Mouse (Mus musculus) olfactory bulb, adult 2 months (tissue): Measurements from ENCODE around the gene Nf1. TPM values are rescaled to one million over a fixed set of nuclear protein-coding genes. Genes with fewer than 3 reads are reported as not detected.

Source experiments
- H3K27ac ChIP-seq: fragments of 200-500 bp; 2 replicates; pipeline ENCODE4 v1.5.1; 2012; ENCODE audit warnings: low read depth, low read length; ENCODE audit not compliant: insufficient read depth
- H3K4me1 ChIP-seq: fragments of 200-500 bp; 2 replicates; pipeline ENCODE4 v1.6.1; 2012; ENCODE audit warnings: low read length; ENCODE audit not compliant: control insufficient read depth, insufficient read depth
- H3K4me3 ChIP-seq: fragments of 200-500 bp; 2 replicates; pipeline ENCODE4 v1.5.1; 2012; ENCODE audit warnings: mild to moderate bottlenecking, low read depth, low read length, moderate library complexity; ENCODE audit not compliant: insufficient read depth
- CTCF ChIP-seq: fragments of 200-500 bp; IDR thresholded peaks from 2 replicates; pipeline ENCODE4 v1.5.1; 2012; ENCODE audit warnings: low read depth, mild to moderate bottlenecking, low read length, moderate library complexity; ENCODE audit not compliant: insufficient read depth
- POLR2A ChIP-seq: fragments of 200-500 bp; IDR thresholded peaks from 2 replicates; pipeline ENCODE4 v1.6.1; 2012; ENCODE audit warnings: mild to moderate bottlenecking, low read depth, low read length, moderate library complexity; ENCODE audit not compliant: insufficient read depth
- WGBS: fragments of 180-500 bp; shearing (Covaris S2); methylation state at CpG from one replicate; pipeline ENCODE4 v1.1.7; 2018; 5-methylcytosine and 5-hydroxymethylcytosine counted together
- polyA plus RNA-seq: library from polyadenylated mRNA; stranded (reverse); fragments of >200 nt; gene quantifications from 2 replicates; pipeline ENCODE4 v1.2.4, GENCODE M21; 2012; ENCODE audit warnings: low replicate concordance; ENCODE audit not compliant: missing spikeins, insufficient read depth, insufficient read length

Nf1 gene
- polyA plus RNA-seq, 1 experiment = 163 TPM

- 69% methylated on average over 3 of the region's 3 CpGs for WGBS
- Histone ChIP-seq H3K27ac (no peak overlapping the region), H3K4me1 (peaks cover 14% of the 10 kb centered on the region), H3K4me3 (no peak overlapping the region)
- TF ChIP-seq POLR2A (no peak), CTCF (no peak)
These were observed 289.2 kb downstream of the Nf1 start for GRCm38 (mm10) chr11:79628716-79629115.

GRCm38 (mm10) chr11:79629752-79630374 is 290.4 kb downstream of the Nf1 start:
- Histone ChIP-seq H3K4me3 (no peak overlapping the region), H3K27ac (no peak overlapping the region), H3K4me1 (peaks cover 14% of the 10 kb centered on the region)
- no peak for TF ChIP-seq POLR2A
- no peak for TF ChIP-seq CTCF
- WGBS = 81% methylated on average over 7 of the region's 7 CpGs

GRCm38 (mm10) chr11:79630521-79630920 is 291.0 kb downstream of the Nf1 start:
- TF ChIP-seq POLR2A (no peak), CTCF (no peak)
- 67% methylated on average over 6 of the region's 6 CpGs for WGBS
- no peak overlapping the region for H3K27ac ChIP-seq
- H3K4me3 ChIP-seq = no peak overlapping the region
- H3K4me1 ChIP-seq = peaks cover 11% of the 10 kb centered on the region

Other genes starting within 250 kb of the Nf1 start
- gene Ksr1, start 193.3 kb upstream of the Nf1 start, polyA plus RNA-seq = not detected in 2 replicates
- 186 TPM in 1 of 2 replicates, not detected in the other for gene Wsb1, start 85.0 kb upstream of the Nf1 start, polyA plus RNA-seq
- not detected in 2 replicates for gene Gm9964, start 42.8 kb upstream of the Nf1 start, polyA plus RNA-seq
- not detected in 2 replicates for gene Omg, start 164.4 kb downstream of the Nf1 start, polyA plus RNA-seq
- not detected in 2 replicates for gene Evi2b, start 184.1 kb downstream of the Nf1 start, polyA plus RNA-seq
- gene Evi2, start 190.9 kb downstream of the Nf1 start, polyA plus RNA-seq = not detected in 2 replicates
- gene Evi2a, start 190.9 kb downstream of the Nf1 start, polyA plus RNA-seq = not detected in 2 replicates